Mouse (Mus musculus) CH12.LX (cell line): ENCODE data around the gene Adcy5. TPM values are rescaled to one million over a fixed set of nuclear protein-coding genes. Genes with fewer than 3 reads are reported as not detected.

ENCODE experiments used
- DNase-seq: peaks from one replicate; pipeline ENCODE4 v3.0.0-alpha.2; 2013; ENCODE audit errors: extremely low read depth
- H3K27ac ChIP-seq: 2 replicates; pipeline ENCODE4 v1.5.1; 2012; ENCODE audit warnings: low read depth, mild to moderate bottlenecking, control low read depth, moderate library complexity; ENCODE audit not compliant: insufficient read depth
- H3K27me3 ChIP-seq: replicated peaks from 2 replicates; pipeline ENCODE3; 2012; ENCODE audit warnings: inconsistent platforms
- H3K36me3 ChIP-seq, 2 experiments: replicated peaks in 1 of 2; 2 replicates each; pipeline versions ENCODE3 to v1.6.1; 2012; ENCODE audit warnings: inconsistent platforms in 1 of 2, low read length in 1 of 2, mild to moderate bottlenecking in 1 of 2, mixed read lengths in 1 of 2, moderate library complexity in 1 of 2; ENCODE audit not compliant: control insufficient read depth in 1 of 2, insufficient read depth in 1 of 2
- H3K4me1 ChIP-seq, 2 experiments: 2 replicates each; pipeline ENCODE4 v1.6.1; 2012; ENCODE audit warnings: inconsistent platforms in 1 of 2, moderate library complexity in 1 of 2; ENCODE audit not compliant: insufficient read depth in 2 of 2, control insufficient read depth in 1 of 2
- H3K4me2 ChIP-seq: 2 replicates; pipeline ENCODE4 v1.6.1; 2012; ENCODE audit warnings: low read depth, mild to moderate bottlenecking, control low read depth; ENCODE audit not compliant: poor library complexity, insufficient read depth, severe bottlenecking
- H3K4me3 ChIP-seq, 3 experiments: fragments of 150-350 bp in 1 of 3; sonication (generic) in 1 of 3; replicated peaks in 1 of 3; 2 replicates each; pipeline versions ENCODE3 to v1.5.1; 2011 to 2012; ENCODE audit warnings: low read depth in 2 of 3, low read length in 2 of 3, mild to moderate bottlenecking in 2 of 3, moderate library complexity in 2 of 3, control low read depth in 1 of 3, improper control_type of control experiment in 1 of 3, inconsistent platforms in 1 of 3, mixed read lengths in 1 of 3; ENCODE audit not compliant: poor library complexity in 1 of 3
- H3K79me2 ChIP-seq: replicated peaks from 2 replicates; pipeline ENCODE4 v1.6.1; 2012; ENCODE audit warnings: mild to moderate bottlenecking, moderate library complexity; ENCODE audit not compliant: control insufficient read depth, poor library complexity, insufficient read depth, severe bottlenecking; ENCODE audit errors: extremely low read depth
- H3K9ac ChIP-seq: 2 replicates; pipeline ENCODE4 v1.6.1; 2012; ENCODE audit warnings: low read depth, mild to moderate bottlenecking, control low read depth, moderate library complexity; ENCODE audit not compliant: insufficient read depth
- H3K9me3 ChIP-seq: replicated peaks from 2 replicates; pipeline ENCODE3; 2012; ENCODE audit warnings: low read length, inconsistent platforms, mixed read lengths
- BHLHE40 ChIP-seq: IDR thresholded peaks from 2 replicates; pipeline ENCODE4 v1.6.1; 2011; ENCODE audit warnings: mild to moderate bottlenecking, low read depth, low read length, improper control_type of control experiment
- E2F4 ChIP-seq: IDR thresholded peaks from 2 replicates; pipeline ENCODE4 v1.6.1; 2011; ENCODE audit warnings: low read depth, low read length, improper control_type of control experiment; ENCODE audit not compliant: insufficient replicate concordance
- ETS1 ChIP-seq: conservative IDR thresholded peaks from 2 replicates; pipeline ENCODE4 v1.6.1; 2012; ENCODE audit warnings: low read depth, mild to moderate bottlenecking, inconsistent platforms, low read length, improper control_type of control experiment, moderate library complexity
- GABPA ChIP-seq: IDR thresholded peaks from 2 replicates; pipeline ENCODE4 v1.6.1; 2012; ENCODE audit warnings: low read depth, low read length, improper control_type of control experiment, inconsistent platforms; ENCODE audit not compliant: insufficient replicate concordance
- IRF4 ChIP-seq: IDR thresholded peaks from 2 replicates; pipeline ENCODE4 v1.6.1; 2014; ENCODE audit warnings: low read depth, mild to moderate bottlenecking, inconsistent platforms, low read length, improper control_type of control experiment
- KAT2A ChIP-seq: IDR thresholded peaks from 2 replicates; pipeline ENCODE4 v1.6.1; 2012; ENCODE audit warnings: low read length, improper control_type of control experiment, inconsistent platforms; ENCODE audit not compliant: insufficient replicate concordance
- MAFK ChIP-seq: IDR thresholded peaks from 2 replicates; pipeline ENCODE4 v1.6.1; 2011; ENCODE audit warnings: low read length, improper control_type of control experiment; ENCODE audit not compliant: insufficient replicate concordance
- MAX ChIP-seq: IDR thresholded peaks from 2 replicates; pipeline ENCODE4 v1.6.1; 2011; ENCODE audit warnings: low read length, improper control_type of control experiment
- MEF2A ChIP-seq: IDR thresholded peaks from 2 replicates; pipeline ENCODE4 v1.6.1; 2014; ENCODE audit warnings: low read depth, mild to moderate bottlenecking, inconsistent platforms, low read length, improper control_type of control experiment, borderline replicate concordance
- MXI1 ChIP-seq: IDR thresholded peaks from 2 replicates; pipeline ENCODE4 v1.6.1; 2011; ENCODE audit warnings: mild to moderate bottlenecking, low read depth, low read length, improper control_type of control experiment
- MYC ChIP-seq: IDR thresholded peaks from 2 replicates; pipeline ENCODE4 v1.6.1; 2011; ENCODE audit warnings: low read depth, mild to moderate bottlenecking, improper control_type of control experiment, low read length
- NELFE ChIP-seq: IDR thresholded peaks from 2 replicates; pipeline ENCODE4 v1.6.1; 2011; ENCODE audit warnings: low read depth, low read length, improper control_type of control experiment
- NRF1 ChIP-seq: IDR thresholded peaks from 2 replicates; pipeline ENCODE4 v1.6.1; 2014; ENCODE audit warnings: low read depth, mild to moderate bottlenecking, inconsistent platforms, low read length, improper control_type of control experiment, moderate library complexity
- PAX5 ChIP-seq: IDR thresholded peaks from 2 replicates; pipeline ENCODE4 v1.6.1; 2012; ENCODE audit warnings: low read length, inconsistent platforms, mixed read lengths
- POLR2A ChIP-seq: IDR thresholded peaks from 2 replicates; pipeline ENCODE4 v1.6.1; 2011; ENCODE audit warnings: low read depth, mild to moderate bottlenecking, improper control_type of control experiment, low read length
- POLR2AphosphoS2 ChIP-seq: IDR thresholded peaks from 2 replicates; pipeline ENCODE4 v1.6.1; 2011; ENCODE audit warnings: low read depth, low read length, improper control_type of control experiment
- RAD21 ChIP-seq: IDR thresholded peaks from 2 replicates; pipeline ENCODE4 v1.6.1; 2011; ENCODE audit warnings: low read depth, mild to moderate bottlenecking, low read length, improper control_type of control experiment, moderate library complexity
- RCOR1 ChIP-seq: conservative IDR thresholded peaks from 2 replicates; pipeline ENCODE4 v1.6.1; 2012; ENCODE audit warnings: low read depth, mild to moderate bottlenecking, inconsistent platforms, low read length, improper control_type of control experiment
- SIN3A ChIP-seq: IDR thresholded peaks from 2 replicates; pipeline ENCODE4 v1.6.1; 2012; ENCODE audit warnings: low read length, improper control_type of control experiment, inconsistent platforms
- SMC3 ChIP-seq: IDR thresholded peaks from 2 replicates; pipeline ENCODE4 v1.6.1; 2011; ENCODE audit warnings: low read depth, low read length, improper control_type of control experiment
- TCF12 ChIP-seq: IDR thresholded peaks from 2 replicates; pipeline ENCODE4 v1.6.1; 2014; ENCODE audit warnings: low read depth, mild to moderate bottlenecking, inconsistent platforms, low read length, improper control_type of control experiment
- UBTF ChIP-seq: IDR thresholded peaks from 2 replicates; pipeline ENCODE4 v1.6.1; 2012; ENCODE audit warnings: low read depth, mild to moderate bottlenecking, inconsistent platforms, low read length, improper control_type of control experiment, moderate library complexity
- ZC3H11A ChIP-seq: IDR thresholded peaks from 2 replicates; pipeline ENCODE4 v1.6.1; 2012; ENCODE audit warnings: low read depth, mild to moderate bottlenecking, inconsistent platforms, low read length, improper control_type of control experiment
- ZKSCAN1 ChIP-seq: IDR thresholded peaks from 2 replicates; pipeline ENCODE4 v1.6.1; 2012; ENCODE audit warnings: low read depth, inconsistent platforms, low read length, improper control_type of control experiment, borderline replicate concordance
- ZMIZ1 ChIP-seq: IDR thresholded peaks from 2 replicates; pipeline ENCODE4 v1.6.1; 2012; ENCODE audit warnings: low read depth, mild to moderate bottlenecking, inconsistent platforms, low read length, improper control_type of control experiment
- ZNF384 ChIP-seq: IDR thresholded peaks from 2 replicates; pipeline ENCODE4 v1.6.1; 2012; ENCODE audit warnings: low read depth, low read length, improper control_type of control experiment, inconsistent platforms
- dilution Hi-C: fragments of 300-500 bp; cut with MboI; formaldehyde crosslinking; loops from 2 replicates; pipeline ENCODE4 v1.14.3; 2020; ENCODE audit warnings: low sequenced_read_pairs; ENCODE audit not compliant: extremely low pct_unique_long_range_greater_than_20kb, extremely low pct_ligation_motif_present
- in situ Hi-C: fragments of 300-500 bp; cut with MboI; formaldehyde crosslinking; loops from 3 replicates; pipeline ENCODE4 v1.14.3; 2019; ENCODE audit warnings: low sequenced_read_pairs, low pct_ligation_motif_present, low pct_unique_long_range_greater_than_20kb, mixed read lengths
- polyA plus RNA-seq: library from polyadenylated mRNA; unstranded; fragments of >175 nt; gene quantifications from 2 replicates; pipeline ENCODE4 v1.2.1, GENCODE M21; 2012; ENCODE audit warnings: low read depth; ENCODE audit not compliant: insufficient read length
- total RNA-seq, 2 experiments: library from RNA; depleted of rRNA; stranded (reverse); fragments of 300-350 nt in 1 of 2; fragments of >200 nt in 1 of 2; gene quantifications; 2 replicates each; pipeline ENCODE4 v1.2.3; 2012 to 2014

The Adcy5 gene
- total and polyA plus RNA-seq, 3 experiments: 0.04 TPM; not detected in 2

DNA sequence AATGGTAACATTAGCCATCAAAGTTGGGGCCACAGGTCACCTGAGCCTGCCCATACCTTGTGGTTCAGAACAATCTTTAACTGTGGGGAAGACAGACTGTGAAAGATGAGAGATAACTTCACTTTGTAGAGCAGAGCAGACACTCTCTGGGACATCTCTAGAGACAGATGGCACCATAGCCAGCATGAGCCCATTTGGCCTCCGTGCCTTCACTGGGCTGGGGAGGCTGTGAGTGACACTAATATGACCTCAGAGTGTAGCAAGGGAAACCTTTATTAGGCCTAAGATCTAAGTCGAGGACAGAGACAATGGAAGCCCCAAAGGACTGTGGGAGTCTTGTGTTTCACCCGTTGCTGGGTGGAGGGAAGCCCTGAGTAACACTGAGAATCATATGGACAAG is 92.7 kb downstream of the Adcy5 start:
- no peaks in the 10 kb centered on the region for H3K36me3 ChIP-seq
- H3K4me2 ChIP-seq: no peak overlapping the region
- dilution Hi-C loops: no loop called here
- no peak overlapping the region for H3K27ac ChIP-seq
- no peak for DNase-seq
- H3K27me3 ChIP-seq: peaks cover 83% of the 10 kb centered on the region
- H3K9me3 ChIP-seq: no peaks in the 10 kb centered on the region
- no peaks in the 10 kb centered on the region for H3K79me2 ChIP-seq
- in situ Hi-C loops: no loop called here
- H3K4me3 ChIP-seq: no peak overlapping the region
- H3K4me1 ChIP-seq: no peaks in the 10 kb centered on the region
- no peak overlapping the region for H3K9ac ChIP-seq
- TF ChIP-seq IRF4 (no peak), RCOR1 (no peak), ZMIZ1 (no peak), GABPA (no peak), MAFK (no peak), ETS1 (no peak), SIN3A (no peak), MEF2A (no peak), MAX (no peak), POLR2AphosphoS2 (no peak), MYC (no peak), POLR2A (no peak), E2F4 (no peak), NRF1 (no peak), RAD21 (no peak), UBTF (no peak), TCF12 (no peak)

DNA sequence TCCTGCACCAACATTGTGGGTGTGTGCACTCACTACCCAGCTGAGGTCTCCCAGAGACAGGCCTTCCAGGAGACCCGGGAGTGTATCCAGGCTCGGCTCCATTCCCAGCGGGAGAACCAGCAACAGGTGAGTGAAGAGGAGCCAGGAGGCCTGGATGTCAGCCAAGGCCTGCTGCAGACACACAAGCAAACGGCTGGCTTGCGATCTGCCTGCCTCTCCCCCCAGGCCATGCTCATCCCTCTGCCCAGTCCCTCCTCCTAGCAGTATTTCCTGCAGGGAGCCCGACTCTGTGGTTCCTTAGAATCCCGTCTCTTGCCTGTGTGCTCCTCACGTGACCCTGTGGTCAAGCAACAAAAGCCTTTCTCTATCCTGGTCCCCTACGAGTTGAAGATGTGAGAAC is 94.1 kb downstream of the Adcy5 start:
- dilution Hi-C loops (no loop called here), in situ Hi-C loops (no loop called here)
- DNase-seq: no peak
- Histone ChIP-seq H3K27ac (no peak overlapping the region), H3K27me3 (peaks cover 89% of the 10 kb centered on the region), H3K4me3 (no peak overlapping the region), H3K79me2 (no peaks in the 10 kb centered on the region), H3K4me1 (peaks cover 0 to 3% of the 10 kb centered on the region in 2 experiments; a peak in 1 of 4 replicates), H3K36me3 (no peaks in the 10 kb centered on the region), H3K9me3 (no peaks in the 10 kb centered on the region), H3K4me2 (no peak overlapping the region), H3K9ac (no peak overlapping the region)
- no peak for TF ChIP-seq ZNF384
- TF ChIP-seq RAD21: no peak
- TF ChIP-seq MYC: no peak
- no peak for TF ChIP-seq SMC3
- no peak for TF ChIP-seq ZC3H11A
- TF ChIP-seq NELFE: no peak
- TF ChIP-seq BHLHE40: no peak; the same call in 1 of the 2 replicates
- no peak for TF ChIP-seq IRF4
- TF ChIP-seq MXI1: no peak
- TF ChIP-seq ZKSCAN1: no peak
- no peak for TF ChIP-seq PAX5
- no peak for TF ChIP-seq POLR2AphosphoS2
- no peak for TF ChIP-seq TCF12
- TF ChIP-seq MAX: no peak
- TF ChIP-seq KAT2A: no peak
- TF ChIP-seq E2F4: no peak
- no peak for TF ChIP-seq MAFK
